8 mouse cellular contexts compared by ENCODE assay signal in the genomic region with DNA sequence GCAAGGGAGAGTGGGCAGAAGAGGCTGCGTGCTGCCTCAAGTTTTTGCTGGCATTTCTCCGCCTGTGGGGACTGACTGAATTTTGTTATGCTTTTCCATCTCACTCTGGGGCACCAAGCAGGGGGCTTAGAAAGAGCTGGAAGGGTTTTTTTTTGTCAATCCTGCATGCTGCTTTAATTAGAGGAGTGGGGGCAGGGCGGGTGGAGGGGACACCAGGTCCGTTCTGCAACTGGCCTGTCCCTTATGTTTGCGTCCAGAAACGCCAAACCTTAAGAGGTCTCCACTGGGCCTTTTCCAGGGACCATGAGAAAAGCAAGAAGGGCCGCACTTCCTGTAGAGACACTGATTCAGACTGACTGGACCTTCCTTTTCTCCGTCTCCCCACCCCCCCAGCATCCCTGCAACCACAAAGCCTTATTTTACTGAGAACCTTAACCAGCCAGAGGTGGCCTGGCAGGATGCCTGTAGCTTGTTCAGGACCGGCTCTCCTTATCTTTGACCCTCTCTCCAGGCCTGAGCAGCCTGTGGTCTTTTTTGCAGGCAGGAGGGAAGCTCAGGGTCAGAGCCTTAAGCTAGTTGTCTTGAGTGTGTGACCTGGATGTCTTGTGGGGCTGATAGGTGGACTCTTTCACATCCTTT. TPM values are rescaled to one million over a fixed set of nuclear protein-coding genes. Genes with fewer than 3 reads are reported as not detected.
DNase-seq lines count a peak whose midpoint lies in the region; ATAC-seq and TF ChIP-seq lines count a peak whose summit lies in the region.

No protein-coding gene starts in this region.

- peak overlapping the region; percentile 100 for H3K9ac ChIP-seq in limb, embryonic 11.5 days (ENCODE audit: low read length)
- peak overlapping the region; percentile 5; the same call in 1 of the 2 replicates for H3K9ac ChIP-seq in stomach, postnatal 0 days (ENCODE audit: low read length)

- H3K9me3 ChIP-seq in limb, embryonic 11.5 days (ENCODE audit: control insufficient read depth, low read length): no peaks in the 10 kb centered on the region
- no peaks in the 10 kb centered on the region for H3K9me3 ChIP-seq in stomach, postnatal 0 days (ENCODE audit: control insufficient read depth, low read length)

- peak overlapping the region; percentile 100 for H3K4me3 ChIP-seq in limb, embryonic 11.5 days (ENCODE audit: low read depth, low read length)
- no peak overlapping the region; the same call in none of the 2 replicates for H3K4me3 ChIP-seq in stomach, postnatal 0 days (ENCODE audit: low read depth, low read length)

- peak overlapping the region; percentile 96 for H3K4me2 ChIP-seq in limb, embryonic 11.5 days (ENCODE audit: low read depth, severe bottlenecking)
- peak overlapping the region; percentile 96 for H3K4me2 ChIP-seq in stomach, postnatal 0 days (replicated peaks; ENCODE audit: low read depth)

- TF ChIP-seq EP300 in stomach, postnatal 0 days (optimal IDR thresholded peaks at IDR 0.05): no peak

- WGBS in limb, embryonic 11.5 days: 13% methylated on average over 9 of the region's 9 CpGs
- 33% methylated on average over 9 of the region's 9 CpGs for WGBS in stomach, postnatal 0 days

- ATAC-seq in limb, embryonic 11.5 days (ENCODE audit: insufficient number of reproducible peaks, low FRiP score, low TSS enrichment, low read depth): no peak
- ATAC-seq in stomach, postnatal 0 days (ENCODE audit: low FRiP score, low TSS enrichment): no peak

- TF ChIP-seq CTCF in stomach, postnatal 0 days (IDR thresholded peaks at IDR 0.05; ENCODE audit: low read depth): no peak

- peaks cover 35% of the 10 kb centered on the region for H3K4me1 ChIP-seq in limb, embryonic 11.5 days (ENCODE audit: control insufficient read depth, insufficient read depth, low read length)
- peaks cover 9% of the 10 kb centered on the region for H3K4me1 ChIP-seq in stomach, postnatal 0 days (replicated peaks; ENCODE audit: control insufficient read depth, insufficient read depth)

- H3K27ac ChIP-seq in limb, embryonic 11.5 days (replicated peaks; ENCODE audit: low read depth, low read length): peak overlapping the region; percentile 100
- H3K27ac ChIP-seq in stomach, postnatal 0 days (replicated peaks): no peak overlapping the region

- no peaks in the 10 kb centered on the region for H3K27me3 ChIP-seq in limb, embryonic 11.5 days (ENCODE audit: control insufficient read depth, insufficient read depth, low read length)
- H3K27me3 ChIP-seq in stomach, postnatal 0 days (ENCODE audit: control insufficient read depth, insufficient read depth, low read length): no peaks in the 10 kb centered on the region

- H3K36me3 ChIP-seq in limb, embryonic 11.5 days (ENCODE audit: control insufficient read depth, insufficient read depth, low read length): peaks cover 32% of the 10 kb centered on the region
- peaks cover 11% of the 10 kb centered on the region for H3K36me3 ChIP-seq in stomach, postnatal 0 days (ENCODE audit: control insufficient read depth, insufficient read depth, low read length)

- intact Hi-C loops in left cerebral cortex, postnatal 36 days (cut with DNase I): loop anchor here (5.0 to 10.0 kb wide), 3 partner anchors 39 to 299 kb away; a partner anchor contains a TSS

- DNase-seq in adrenal gland, postnatal 10 days: peak; percentile 35
- no peak for DNase-seq in adrenal gland, postnatal 14 days
- DNase-seq in urinary bladder, postnatal 14 days (ENCODE audit: low spot score): peak; percentile 27
- no peak for DNase-seq in urinary bladder, postnatal 4 days (ENCODE audit: low spot score in 2 of 2)
- DNase-seq in limb, embryonic 11.5 days (ENCODE audit: low spot score): no peak
- peak; percentile 35 for DNase-seq in stomach, postnatal 0 days (ENCODE audit: low spot score)
- no peak for DNase-seq in adrenal gland, adult 8-10 months
- DNase-seq in left cerebral cortex, postnatal 36 days (ENCODE audit: low spot score in 2 of 2): no peak

RNA-seq across cellular contexts. Expression of a gene that starts 3.0 kb away (rescaled TPM):
- total RNA-seq in adrenal gland, postnatal 10 days (2021): 10 to 100 TPM; 50.8 to 69.0 TPM
- 60.6 and 66.3 TPM in 2 replicates for total RNA-seq in adrenal gland, postnatal 14 days (2021)
- polyA plus RNA-seq in limb, embryonic 11.5 days (2014; fragmentation: Nextera tagmentation; extraction: Ambion mirVana): 179 and 186 TPM in 2 replicates
- polyA plus RNA-seq in stomach, postnatal 0 days (2015; fragmentation: Nextera tagmentation; extraction: Ambion mirVana): 39.3 and 50.0 TPM in 2 replicates
- 100 to 1,000 TPM in 2 of 4 experiments, 10 to 100 TPM in 2; 70.3 to 121 (median 101) TPM for total RNA-seq in adrenal gland, adult 8-10 months (2022)
- 100 to 1,000 TPM; 160 to 182 TPM for total RNA-seq in left cerebral cortex, postnatal 36 days (2021)

Comparison
In these comparisons a context has a peak if more than half of its experiments do, and no peak if none do; other contexts are left out.
1. DNase-seq: peak in adrenal gland, postnatal 10 days (single experiment), urinary bladder, postnatal 14 days (single experiment) and stomach, postnatal 0 days (single experiment); none in adrenal gland, postnatal 14 days (single experiment), urinary bladder, postnatal 4 days (0 of 2), limb, embryonic 11.5 days (single experiment), adrenal gland, adult 8-10 months (single experiment) and left cerebral cortex, postnatal 36 days (0 of 2).